Mouse (Mus musculus): ENCODE results near the gene S100a14. TPM values are rescaled to one million over a fixed set of nuclear protein-coding genes. Genes with fewer than 3 reads are reported as not detected.

S100a14 gene
- total and polyA plus RNA-seq, 3 experiments: not detected

DNA sequence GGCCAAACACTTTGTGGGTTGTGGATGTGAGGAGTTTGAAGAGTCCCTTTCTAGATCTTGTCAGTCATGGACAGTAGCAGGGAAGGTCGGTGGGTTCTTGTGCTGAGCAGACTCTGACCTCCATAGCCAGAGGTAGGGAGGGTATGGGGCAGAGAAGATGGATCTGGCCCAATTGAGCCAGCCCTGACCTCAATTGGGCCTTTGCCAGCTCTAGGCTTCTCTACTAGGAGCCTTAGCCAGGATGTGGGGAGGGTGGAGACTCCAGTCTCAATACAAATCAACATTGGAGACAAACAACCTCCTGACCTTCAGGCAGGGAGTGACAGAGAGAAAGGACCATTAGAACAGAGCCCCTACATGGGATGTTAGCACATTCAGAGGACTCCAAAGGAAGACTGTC is 11.4 kb upstream of the S100a14 start:
- H3K9ac ChIP-seq (ENCODE audit: control insufficient read depth, low read depth, low read length, poor library complexity, severe bottlenecking): peak overlapping the region; percentile 64
- peaks cover 0 to 17% of the 10 kb centered on the region in 2 experiments; a peak in 3 of 4 replicates for H3K4me1 ChIP-seq (ENCODE audit: control insufficient read depth in 1 of 2, insufficient read depth in 2 of 2, low read length in 2 of 2)
- H3K27me3 ChIP-seq (ENCODE audit: control insufficient read depth in 1 of 2, insufficient read depth in 2 of 2, low read length in 2 of 2): no peaks in the 10 kb centered on the region
- no peak overlapping the region for H3K27ac ChIP-seq (ENCODE audit: control insufficient read depth, low read depth, low read length)
- DNase-seq (ENCODE audit: low read depth, low spot score): no peak
- peaks cover 0 to 6% of the 10 kb centered on the region in 2 experiments; a peak in 2 of 4 replicates for H3K36me3 ChIP-seq (ENCODE audit: control insufficient read depth in 1 of 2, insufficient read depth in 2 of 2, low read length in 2 of 2)
- no peaks in the 10 kb centered on the region; the same call in 1 of the 2 replicates for H3K79me2 ChIP-seq (ENCODE audit: control insufficient read depth, insufficient read depth, low read length, poor library complexity)
- TF ChIP-seq ZMIZ1 (IDR thresholded peaks at IDR 0.05; ENCODE audit: low read depth, low read length): no peak
- no peak for TF ChIP-seq USF1 (IDR thresholded peaks at IDR 0.05; ENCODE audit: low read depth, low read length)
- no peak for TF ChIP-seq TBP (IDR thresholded peaks at IDR 0.05; ENCODE audit: low read depth, low read length)
- no peak for TF ChIP-seq CHD2 (IDR thresholded peaks at IDR 0.05; ENCODE audit: low read length)
- peak; percentile 3; the same call in 1 of the 2 replicates for TF ChIP-seq ELF1 (IDR thresholded peaks at IDR 0.05; ENCODE audit: low read depth, low read length)
- TF ChIP-seq RCOR1 (IDR thresholded peaks at IDR 0.05; ENCODE audit: low read depth, low read length): no peak
- no peak for TF ChIP-seq KAT2A (conservative IDR thresholded peaks at IDR 0.05; ENCODE audit: low read depth, low read length)
- no peaks in the 10 kb centered on the region for H3K9me3 ChIP-seq (replicated peaks; ENCODE audit: insufficient read depth, low read length)
- peak overlapping the region; percentile 64 to 84 for H3K4me3 ChIP-seq (ENCODE audit: control insufficient read depth in 1 of 2, insufficient read depth in 1 of 2, low read depth in 2 of 2, low read length in 2 of 2)

DNA sequence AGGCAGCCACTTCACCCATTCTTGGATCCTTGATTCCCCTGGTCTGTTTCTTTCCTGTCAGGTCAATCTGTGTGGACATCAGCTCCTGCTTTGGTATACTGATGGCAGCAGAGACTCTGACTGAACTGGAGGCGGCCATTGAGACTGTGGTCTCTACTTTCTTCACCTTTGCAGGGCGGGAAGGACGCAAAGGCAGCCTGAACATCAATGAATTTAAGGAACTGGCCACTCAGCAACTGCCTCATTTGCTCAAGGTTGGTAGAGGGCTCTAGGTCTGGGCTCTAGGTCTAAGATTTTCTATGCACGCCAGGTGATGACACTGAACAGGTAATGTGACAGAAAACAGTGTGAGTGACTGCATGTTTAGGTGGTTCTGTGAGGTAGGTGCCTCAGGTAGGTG is 10.9 kb upstream of the S100a14 start:
- no peak for TF ChIP-seq POLR2A (IDR thresholded peaks at IDR 0.05; ENCODE audit: control insufficient read depth in 1 of 2, insufficient read depth in 1 of 2, low read depth in 1 of 2, low read length in 2 of 2, poor library complexity in 1 of 2)
- no peak for TF ChIP-seq TBP (IDR thresholded peaks at IDR 0.05; ENCODE audit: low read depth, low read length)
- no peak for TF ChIP-seq NELFE (IDR thresholded peaks at IDR 0.05; ENCODE audit: low read depth, low read length)
- TF ChIP-seq MXI1 (IDR thresholded peaks at IDR 0.05; ENCODE audit: low read depth, low read length): no peak
- Histone ChIP-seq H3K4me3 (ENCODE audit: control insufficient read depth in 1 of 2, insufficient read depth in 1 of 2, low read depth in 2 of 2, low read length in 2 of 2) (no peak overlapping the region), H3K9ac (ENCODE audit: control insufficient read depth, low read depth, low read length, poor library complexity, severe bottlenecking) (no peak overlapping the region), H3K27me3 (ENCODE audit: control insufficient read depth in 1 of 2, insufficient read depth in 2 of 2, low read length in 2 of 2) (no peaks in the 10 kb centered on the region), H3K36me3 (ENCODE audit: control insufficient read depth in 1 of 2, insufficient read depth in 2 of 2, low read length in 2 of 2) (peaks cover 0 to 6% of the 10 kb centered on the region in 2 experiments; a peak in 2 of 4 replicates), H3K4me1 (ENCODE audit: control insufficient read depth in 1 of 2, insufficient read depth in 2 of 2, low read length in 2 of 2) (peaks cover 0 to 16% of the 10 kb centered on the region in 2 experiments; a peak in 3 of 4 replicates), H3K79me2 (ENCODE audit: control insufficient read depth, insufficient read depth, low read length, poor library complexity) (no peaks in the 10 kb centered on the region; the same call in 1 of the 2 replicates), H3K27ac (ENCODE audit: control insufficient read depth, low read depth, low read length) (no peak overlapping the region), H3K9me3 (replicated peaks; ENCODE audit: insufficient read depth, low read length) (no peaks in the 10 kb centered on the region)
- no peak for DNase-seq (ENCODE audit: low read depth, low spot score)

DNA sequence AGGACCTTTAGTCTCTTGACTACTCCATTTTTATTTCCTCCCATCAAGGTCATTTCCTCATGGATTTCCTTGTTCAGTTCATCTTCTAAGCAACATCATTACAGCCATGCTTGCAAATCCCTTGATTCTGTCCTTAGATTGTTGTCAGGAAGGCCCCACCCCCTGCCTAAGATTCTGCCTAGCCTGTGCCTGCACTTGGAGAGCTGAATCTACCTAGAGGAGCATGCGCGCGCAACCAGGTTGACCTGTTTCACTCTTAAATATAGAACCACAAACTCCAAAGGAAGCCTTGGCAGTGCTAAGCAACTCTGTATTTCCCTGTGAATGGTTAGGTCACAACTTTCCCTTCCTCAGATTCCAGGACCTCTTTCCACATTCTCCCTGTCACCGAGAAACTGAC is 8.9 kb upstream of the S100a14 start:
- Histone ChIP-seq H3K4me3 (ENCODE audit: control insufficient read depth in 1 of 2, insufficient read depth in 1 of 2, low read depth in 2 of 2, low read length in 2 of 2) (no peak overlapping the region), H3K9ac (ENCODE audit: control insufficient read depth, low read depth, low read length, poor library complexity, severe bottlenecking) (no peak overlapping the region), H3K9me3 (replicated peaks; ENCODE audit: insufficient read depth, low read length) (no peaks in the 10 kb centered on the region), H3K4me1 (ENCODE audit: control insufficient read depth in 1 of 2, insufficient read depth in 2 of 2, low read length in 2 of 2) (peaks cover 0 to 13% of the 10 kb centered on the region in 2 experiments; a peak in 3 of 4 replicates), H3K27ac (ENCODE audit: control insufficient read depth, low read depth, low read length) (no peak overlapping the region), H3K27me3 (ENCODE audit: control insufficient read depth in 1 of 2, insufficient read depth in 2 of 2, low read length in 2 of 2) (no peaks in the 10 kb centered on the region), H3K79me2 (ENCODE audit: control insufficient read depth, insufficient read depth, low read length, poor library complexity) (no peaks in the 10 kb centered on the region; the same call in 1 of the 2 replicates), H3K36me3 (ENCODE audit: control insufficient read depth in 1 of 2, insufficient read depth in 2 of 2, low read length in 2 of 2) (peaks cover 0 to 6% of the 10 kb centered on the region in 2 experiments; a peak in 2 of 4 replicates)
- no peak for DNase-seq (ENCODE audit: low read depth, low spot score)
- no peak for TF ChIP-seq TAL1 (IDR thresholded peaks at IDR 0.05; ENCODE audit: low read length)
- no peak for TF ChIP-seq MAX (IDR thresholded peaks at IDR 0.05; ENCODE audit: low read length)
- TF ChIP-seq E2F4 (IDR thresholded peaks at IDR 0.05; ENCODE audit: borderline replicate concordance, low read depth, low read length): no peak
- TF ChIP-seq MEF2A (IDR thresholded peaks at IDR 0.05; ENCODE audit: extremely low read depth, insufficient replicate concordance, low read depth, low read length, poor library complexity, severe bottlenecking): no peak
- TF ChIP-seq RCOR1 (IDR thresholded peaks at IDR 0.05; ENCODE audit: low read depth, low read length): no peak
- no peak for TF ChIP-seq TCF12 (IDR thresholded peaks at IDR 0.05; ENCODE audit: low read depth, low read length)
- TF ChIP-seq MAFK (IDR thresholded peaks at IDR 0.05; ENCODE audit: borderline replicate concordance, low read depth, low read length): no peak
- no peak for TF ChIP-seq MAZ (IDR thresholded peaks at IDR 0.05; ENCODE audit: low read depth, low read length)
- no peak for TF ChIP-seq SMC3 (IDR thresholded peaks at IDR 0.05; ENCODE audit: low read depth, low read length)
- TF ChIP-seq ELF1 (IDR thresholded peaks at IDR 0.05; ENCODE audit: low read depth, low read length): no peak
- no peak for TF ChIP-seq POLR2AphosphoS2 (IDR thresholded peaks at IDR 0.05; ENCODE audit: low read length)
- no peak for TF ChIP-seq GATA1 (IDR thresholded peaks at IDR 0.05; ENCODE audit: low read depth, low read length)
- no peak for TF ChIP-seq NELFE (IDR thresholded peaks at IDR 0.05; ENCODE audit: low read depth, low read length)
- TF ChIP-seq ZMIZ1 (IDR thresholded peaks at IDR 0.05; ENCODE audit: low read depth, low read length): no peak
- TF ChIP-seq HCFC1 (IDR thresholded peaks at IDR 0.05; ENCODE audit: low read depth, low read length): no peak
- TF ChIP-seq UBTF (IDR thresholded peaks at IDR 0.05; ENCODE audit: borderline replicate concordance, insufficient read depth, low read depth, low read length): no peak
